Mouse (Mus musculus): Measurements from ENCODE around the gene Gm4631. TPM values are rescaled to one million over a fixed set of nuclear protein-coding genes. Genes with fewer than 3 reads are reported as not detected.
"Not testable (repeated sequence)": the region's sequence is repeated elsewhere in the genome, so short reads cannot be mapped to it uniquely, and the experiment has no call there.

Gm4631 gene
- total RNA-seq (2021): 10 to 100 TPM; 68.5 to 75.3 TPM

- not testable (repeated sequence) for DNase-seq
Measured at GRCm38 (mm10) chr2:175338097-175338496, at the start of gene Gm4631. Gene Gm4631 (minus strand): TSS chr2:175338197.

GRCm38 (mm10) chr2:175372136-175372535 is 34.1 kb upstream of the Gm4631 start, which contains the start of gene Zfp968:
Gene Zfp968 (plus strand): TSS chr2:175372436.
- not testable (repeated sequence) for DNase-seq

GRCm38 (mm10) chr2:175274825-175275224 is 63.2 kb downstream of the Gm4631 start, which contains the start of gene Gm14440:
Gene Gm14440 (plus strand): TSS chr2:175275125.
- not testable (repeated sequence) for DNase-seq

Other genes starting within 250 kb of the Gm4631 start
- gene Gm14399, start 196.2 kb downstream of the Gm4631 start, total RNA-seq (2021): 10 to 100 TPM; 23.3 to 25.3 TPM
- 1 to 10 TPM; 5.9 to 8.9 TPM for gene Gm14443, start 162.3 kb downstream of the Gm4631 start, total RNA-seq (2021)
- 100 to 1,000 TPM in 1 of 2 experiments, 10 to 100 TPM in 1; 83.2 to 101 TPM for gene Gm14391, start 131.3 kb downstream of the Gm4631 start, total RNA-seq (2021)
- gene Gm14440, start 63.1 kb downstream of the Gm4631 start, total RNA-seq (2021): 10 to 100 TPM in 1 of 2 experiments, 1 to 10 TPM in 1; 6.4 to 13.7 TPM
- gene Zfp968, start 34.2 kb upstream of the Gm4631 start, total RNA-seq (2021): 1 to 10 TPM; 7.1 to 7.8 TPM
- 10 to 100 TPM; 11.7 to 12.8 TPM for gene Gm4724, start 97.6 kb upstream of the Gm4631 start, total RNA-seq (2021)
- gene Zfp965, start 131.8 kb upstream of the Gm4631 start, total RNA-seq (2021): 1 to 10 TPM; 4.8 to 6.7 TPM